Mouse (Mus musculus): ENCODE measurements around the gene Tmem240.
"Not testable (repeated sequence)": the region's sequence is repeated elsewhere in the genome, so short reads cannot be mapped to it uniquely, and the experiment has no call there.

Gene Tmem240

DNA sequence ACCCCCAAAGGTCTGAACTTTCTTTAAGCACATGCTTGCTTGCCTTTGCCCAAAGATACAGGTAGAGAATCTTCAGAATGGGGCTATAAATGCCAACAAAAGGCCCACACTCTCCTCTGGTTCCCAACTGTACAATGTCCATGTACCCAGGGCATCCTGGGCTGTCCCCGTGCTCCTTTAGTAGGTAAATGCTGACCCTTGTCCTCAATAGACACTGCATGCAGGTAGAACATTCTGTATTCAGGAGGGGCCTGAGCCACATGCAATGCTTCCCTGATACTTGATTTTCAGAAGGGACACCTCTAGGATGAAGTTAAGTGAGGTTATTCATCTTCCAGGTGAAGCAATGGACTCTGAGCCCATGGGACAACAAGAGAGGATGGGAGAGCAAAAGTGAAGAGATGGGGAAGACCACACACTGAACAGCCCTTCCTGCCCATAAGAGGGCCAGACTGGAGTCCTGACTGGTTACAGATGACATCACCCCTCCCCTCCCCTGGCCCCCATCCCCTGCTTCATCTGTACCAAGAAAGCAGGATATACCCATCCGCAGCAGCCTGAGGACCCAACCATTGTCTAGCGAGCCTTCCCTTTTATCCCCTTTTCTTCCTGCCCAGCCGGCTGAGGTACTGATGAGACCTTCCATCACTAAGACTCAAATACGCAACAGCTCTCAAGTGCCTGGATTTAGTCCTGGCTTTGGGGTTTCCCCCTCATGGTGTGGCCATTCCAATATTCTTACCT lies 38.9 kb downstream of the Tmem240 start:
- no peak for DNase-seq

DNA sequence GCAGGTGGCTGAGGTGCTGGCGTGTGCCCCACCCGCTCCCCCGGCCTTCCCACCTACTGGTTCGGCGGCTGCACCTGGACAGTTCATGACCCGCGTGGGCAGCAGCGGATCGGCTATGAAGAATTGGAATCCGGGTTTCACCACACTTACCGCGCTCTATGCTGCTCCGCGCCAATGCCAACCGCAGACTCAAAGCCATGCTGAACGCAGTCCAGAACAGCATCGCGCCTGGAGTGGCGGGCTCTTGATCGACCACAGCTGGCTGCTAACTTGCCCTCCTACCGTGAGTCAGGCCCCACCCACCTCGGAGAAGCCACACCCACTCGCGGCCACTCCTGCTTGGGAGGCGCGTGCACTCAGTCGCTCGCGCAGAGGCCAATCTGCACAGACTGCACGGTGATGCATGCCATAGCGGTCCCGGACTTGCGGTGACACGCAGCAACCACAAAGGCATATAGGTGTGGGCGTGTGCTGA lies 39.7 kb downstream of the Tmem240 start, which contains the start of gene Vwa1:
TSS of gene Vwa1 (minus strand) at position 419 of the 475 bp plus-strand sequence.
- DNase-seq: peak; percentile 86

DNA sequence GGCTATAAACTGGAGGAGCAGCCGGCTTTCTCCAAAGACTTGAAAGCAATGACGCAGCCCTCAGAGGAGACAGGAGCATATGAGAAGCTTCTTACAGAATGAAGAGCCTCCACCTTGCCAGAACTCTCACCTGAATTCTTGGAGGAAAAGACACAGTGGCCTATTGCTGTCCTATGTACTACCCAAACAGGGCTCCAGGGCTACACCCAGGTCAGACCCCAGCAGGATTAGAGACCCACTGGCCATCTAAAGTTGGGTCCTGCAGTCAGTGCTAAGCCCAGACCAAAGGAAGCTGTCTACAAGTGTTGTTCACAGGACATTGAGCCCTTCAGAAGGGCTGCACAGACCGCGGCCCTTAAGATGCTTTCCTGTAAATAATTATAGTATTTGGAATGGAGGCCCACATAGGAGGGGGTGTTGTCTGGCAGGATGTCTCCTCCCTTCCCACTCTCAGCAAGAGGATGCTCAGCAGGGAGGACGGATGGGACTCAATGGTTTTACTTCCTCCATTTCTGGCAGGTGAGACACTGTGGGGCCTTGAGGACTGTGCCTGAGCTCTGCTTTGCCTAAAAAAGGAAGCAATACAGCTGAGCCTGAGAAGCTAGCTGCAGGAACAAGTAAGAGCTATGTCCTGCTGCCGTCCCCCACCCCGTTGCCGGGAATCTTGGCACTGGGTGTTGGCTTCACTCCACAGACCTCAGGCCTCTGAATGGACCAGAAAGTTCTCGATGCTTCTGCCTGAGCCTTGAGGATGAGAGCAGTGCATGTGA lies 40.6 kb downstream of the Tmem240 start:
- DNase-seq: peak; percentile 58

DNA sequence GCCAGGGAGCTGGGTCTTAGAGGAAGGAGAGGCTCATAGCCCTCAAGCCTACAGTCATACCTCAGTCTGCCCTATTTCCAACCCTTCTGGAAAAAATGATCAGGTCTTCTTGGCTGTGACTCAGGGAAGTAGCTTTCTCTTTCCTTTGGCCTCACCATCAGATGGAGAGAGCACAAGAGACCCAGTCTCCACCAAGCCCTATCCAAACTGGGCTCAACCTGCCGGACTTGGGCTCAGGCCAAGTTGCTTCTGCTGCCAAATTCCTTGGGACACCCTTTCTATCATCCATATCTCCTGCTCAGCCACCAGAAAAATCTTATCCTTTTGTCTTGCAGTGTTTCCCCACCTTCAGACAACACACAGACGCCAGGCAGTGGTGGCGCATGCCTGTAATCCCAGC lies 41.3 kb downstream of the Tmem240 start:
- peak; percentile 72 for DNase-seq

DNA sequence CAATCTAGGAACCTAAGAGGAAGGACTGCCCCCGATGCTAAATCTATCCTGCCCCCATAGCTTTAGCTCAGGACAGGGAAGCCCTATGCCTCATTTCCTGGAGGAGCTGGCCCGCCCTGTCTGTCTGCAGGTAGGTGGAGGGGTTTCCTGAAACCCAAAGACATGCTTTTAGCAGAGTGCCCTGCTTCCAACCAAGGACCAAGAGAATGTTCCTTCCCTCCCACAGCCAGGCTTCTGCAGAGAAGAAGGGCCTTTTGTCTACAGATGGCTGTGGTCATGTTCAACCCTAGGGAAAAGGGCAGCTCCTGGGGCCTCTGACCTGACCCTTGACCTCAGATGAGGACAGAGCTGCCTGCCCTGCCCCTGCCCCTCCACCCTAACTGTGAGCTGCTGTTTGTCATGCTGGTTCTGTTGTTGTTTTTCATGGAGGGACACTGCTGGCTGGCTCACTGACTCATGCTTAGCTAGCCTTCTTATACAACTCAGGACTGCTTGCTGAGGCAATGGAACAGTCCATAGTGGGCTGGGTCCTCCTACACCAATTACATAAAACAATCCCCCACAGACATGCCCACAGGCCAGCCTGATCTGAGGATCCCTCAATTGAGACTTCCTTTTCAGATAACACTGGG lies 42.2 kb downstream of the Tmem240 start:
- DNase-seq: no peak

DNA sequence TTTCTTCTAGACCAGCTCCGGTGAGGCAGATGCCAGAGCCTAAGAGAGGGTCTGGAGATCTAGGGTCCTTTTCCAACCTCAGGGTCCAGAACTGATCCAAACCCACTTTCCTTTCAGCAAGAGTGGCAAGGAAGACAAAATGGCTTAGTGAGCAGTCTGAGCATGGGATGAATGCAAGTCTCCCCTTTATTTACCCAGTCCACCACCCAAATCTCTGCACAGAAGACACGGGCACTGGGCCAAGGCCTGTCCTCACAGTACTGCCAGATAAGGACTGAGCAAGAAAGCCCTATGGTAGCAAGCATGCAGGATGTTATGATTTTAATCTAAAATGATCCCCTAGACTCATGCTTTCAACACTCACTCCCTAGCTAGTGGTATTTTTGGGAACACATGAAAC lies 43.2 kb downstream of the Tmem240 start:
- DNase-seq: no peak

DNA sequence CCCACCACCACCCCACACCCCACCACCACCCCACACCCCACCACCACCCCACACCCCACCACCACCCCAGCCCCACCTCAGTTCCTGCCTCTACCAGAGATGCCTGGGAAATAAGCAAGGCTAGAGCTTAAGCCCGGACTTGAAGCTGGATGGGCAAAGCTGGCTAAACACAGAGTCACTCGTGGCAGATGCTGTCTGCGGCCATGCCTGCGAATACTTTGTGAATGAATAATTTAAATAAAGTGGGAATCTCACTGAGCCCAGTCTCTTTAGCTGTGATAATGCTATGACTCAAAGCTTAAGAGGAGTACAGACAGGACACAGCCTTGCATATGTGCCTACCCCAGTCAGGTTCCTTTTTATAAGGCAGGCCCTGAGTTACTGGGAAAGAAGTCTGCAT lies 44.9 kb downstream of the Tmem240 start:
- no peak for DNase-seq

DNA sequence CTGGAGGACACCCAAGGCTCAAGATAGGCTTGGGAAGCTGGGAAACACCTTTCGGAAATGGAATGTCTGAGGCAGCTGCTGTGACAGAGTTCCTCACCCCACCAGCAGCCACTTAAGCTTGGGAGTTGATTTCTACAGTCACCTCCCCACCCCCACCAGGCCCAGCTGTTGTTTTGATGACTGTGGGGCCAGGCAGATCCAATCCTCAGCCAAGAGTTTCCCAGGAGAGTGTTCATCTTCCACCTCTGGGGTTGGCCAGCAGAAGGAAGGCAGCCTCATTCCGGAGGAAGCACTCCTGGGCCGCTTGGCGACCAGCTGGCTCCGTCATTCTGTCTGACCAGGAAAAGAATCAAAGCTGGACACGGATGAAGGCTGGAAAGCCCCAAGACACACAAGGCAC lies 46.3 kb downstream of the Tmem240 start:
- DNase-seq: no peak

DNA sequence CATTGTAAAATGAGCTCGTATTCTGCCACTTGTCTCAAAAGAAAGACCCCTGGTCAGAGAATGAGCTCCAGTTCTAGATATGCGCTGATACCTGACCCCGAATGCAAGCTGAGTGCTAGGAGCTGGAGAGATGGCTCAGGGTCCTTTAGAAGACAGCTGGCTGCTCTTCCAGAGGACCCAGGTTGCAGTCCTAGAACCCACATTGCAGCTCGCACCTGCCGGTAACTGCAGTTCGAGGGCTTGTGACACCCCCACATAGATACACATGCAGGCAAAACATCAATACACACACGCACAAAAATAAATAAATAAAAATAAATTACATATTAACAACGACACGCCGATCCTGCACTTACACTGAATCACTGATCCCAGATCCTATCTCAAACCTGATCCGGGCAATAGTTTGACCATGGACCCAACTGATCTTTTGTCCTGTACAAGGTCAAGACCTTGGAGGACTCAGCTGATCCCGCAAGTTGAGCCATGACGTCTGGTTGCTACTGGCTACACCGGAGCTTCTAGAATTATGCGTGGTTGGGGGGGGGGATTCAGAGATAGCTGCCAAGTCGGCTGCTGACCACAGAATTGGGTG lies 49.0 kb downstream of the Tmem240 start:
- no peak for DNase-seq

DNA sequence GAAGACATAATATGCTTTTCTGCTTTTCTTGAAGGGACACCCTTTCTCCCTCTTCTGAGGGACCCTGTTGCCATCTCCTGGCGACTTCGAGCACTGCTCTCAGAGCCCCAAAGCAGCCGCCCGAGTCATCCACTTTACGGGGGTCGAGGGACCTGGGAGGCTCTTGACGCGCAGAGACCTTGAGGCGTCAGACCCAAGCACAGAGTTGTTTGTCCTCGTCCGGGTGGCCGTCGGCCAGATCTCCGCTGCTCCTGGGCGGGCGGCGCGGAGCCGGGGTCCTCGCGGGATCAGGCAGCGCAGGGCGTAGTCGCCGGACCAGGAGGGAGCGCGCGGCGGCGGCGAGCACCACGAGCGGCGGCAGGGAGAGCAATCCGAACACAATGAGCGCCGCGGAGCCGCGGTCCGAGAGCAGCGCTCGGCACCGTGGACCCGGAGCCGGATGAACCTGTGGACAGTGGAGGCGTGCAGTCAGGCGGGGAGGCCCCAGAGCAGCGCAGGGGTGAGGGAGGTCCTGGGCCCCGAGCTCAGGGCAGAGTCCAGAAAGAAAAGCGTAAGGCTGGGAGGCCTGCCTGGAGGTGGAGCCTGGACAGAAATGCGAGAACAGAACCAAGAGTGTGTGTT lies 49.6 kb downstream of the Tmem240 start:
- DNase-seq: peak; percentile 74

DNA sequence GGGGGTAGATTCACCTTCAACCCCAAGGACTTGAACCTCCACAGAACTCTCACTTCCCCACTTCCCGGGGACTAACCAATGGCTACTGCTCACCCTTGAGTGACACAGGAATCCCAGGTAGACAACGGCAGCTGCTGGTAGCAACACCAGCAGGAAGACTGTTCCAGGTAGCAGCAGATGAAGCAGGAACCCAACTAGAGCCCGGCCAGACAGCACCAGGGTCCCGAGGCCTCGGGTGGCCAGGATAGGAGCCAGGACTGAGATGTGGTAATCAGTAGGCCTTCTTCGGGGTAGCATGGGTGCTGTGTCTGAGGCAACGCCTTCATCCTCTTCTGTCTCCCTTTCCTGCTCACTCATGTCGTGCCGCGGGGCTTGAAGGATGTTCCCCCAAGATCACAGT lies 50.6 kb downstream of the Tmem240 start:
- DNase-seq: no peak

DNA sequence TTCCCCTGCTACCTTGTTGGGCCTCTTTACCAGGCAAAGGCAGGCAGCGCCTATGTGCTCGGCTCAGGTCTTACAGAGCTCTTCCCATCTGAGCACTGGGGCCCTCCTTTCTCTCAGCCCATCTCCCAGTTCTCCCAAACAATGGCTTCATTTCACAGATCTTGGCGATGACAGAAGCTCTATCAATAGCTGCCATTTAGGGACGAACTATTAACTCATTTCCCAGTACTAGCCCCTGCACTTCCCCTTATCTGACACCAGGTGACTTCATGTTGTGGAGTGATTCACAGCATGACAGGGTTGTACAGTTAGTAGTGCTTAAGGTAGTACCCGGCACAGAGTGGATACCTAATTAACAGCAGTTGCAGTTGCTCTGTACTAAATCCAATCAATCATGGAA lies 51.2 kb downstream of the Tmem240 start, which contains the start of gene Tmem88b:
TSS of gene Tmem88b (minus strand) at position 56 of the 400 bp plus-strand sequence.
- DNase-seq: no peak

DNA sequence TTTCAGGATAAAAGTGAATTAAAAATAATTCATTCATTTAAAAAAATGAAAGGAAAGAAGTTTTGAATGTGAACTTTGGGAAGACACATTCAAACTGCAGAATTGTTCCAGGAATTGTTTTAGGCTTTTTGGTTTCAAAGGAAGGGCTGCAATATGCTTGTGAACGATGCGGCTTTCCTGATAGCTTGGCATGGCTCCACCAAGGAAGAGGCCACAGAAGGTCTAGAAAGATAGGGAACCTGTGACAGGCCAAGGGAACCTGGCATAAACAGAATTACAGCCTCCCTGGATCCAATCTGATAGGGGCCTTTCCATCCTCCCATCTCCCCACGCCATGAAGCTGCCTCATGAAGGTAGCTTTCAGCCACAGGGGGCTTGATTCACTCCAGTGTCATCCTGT lies 53.7 kb downstream of the Tmem240 start:
- no peak for DNase-seq

DNA sequence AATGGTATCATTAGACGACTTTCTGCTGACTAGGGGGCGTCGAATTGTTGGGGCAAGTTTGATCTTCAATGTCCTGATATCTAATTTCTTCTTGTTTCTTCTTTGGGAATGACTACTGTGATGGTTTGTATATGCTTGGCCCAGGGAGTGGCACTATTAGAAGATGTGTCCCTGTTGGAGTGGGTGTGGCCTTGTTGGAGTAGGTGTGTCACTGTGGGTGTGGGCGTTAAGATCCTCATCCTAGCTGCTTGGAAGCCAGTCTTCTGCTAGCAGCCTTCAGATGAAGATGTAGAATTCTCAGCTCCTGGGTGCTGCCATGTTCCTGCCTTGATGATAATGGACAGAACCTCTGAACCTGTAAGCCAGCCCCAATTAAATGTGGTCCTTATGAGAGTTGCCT lies 54.2 kb downstream of the Tmem240 start:
- not testable (repeated sequence) for DNase-seq

DNA sequence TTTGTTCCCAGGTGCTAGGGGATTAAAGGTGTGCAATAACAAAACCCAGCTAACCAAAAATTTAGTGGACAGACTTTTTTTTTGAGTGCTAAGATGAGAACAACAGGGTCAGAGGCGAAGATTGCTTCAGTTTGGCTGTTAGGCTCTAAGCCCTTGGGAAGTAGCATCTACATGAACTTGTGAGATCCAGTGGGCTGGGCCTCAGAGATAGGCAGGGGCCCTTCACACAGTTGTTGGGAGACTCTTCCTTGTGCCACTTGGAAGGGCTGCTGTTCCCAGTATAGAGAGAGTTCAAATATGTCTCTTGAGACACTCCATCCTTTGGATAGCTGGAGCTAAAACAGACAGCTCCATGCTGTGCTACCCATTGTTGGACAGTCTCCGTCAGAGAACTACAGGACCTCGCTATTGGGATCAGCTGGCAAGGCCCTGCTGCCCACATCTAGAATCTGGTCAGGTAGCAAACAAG lies 55.5 kb downstream of the Tmem240 start, which contains the start of gene Ankrd65:
TSS of gene Ankrd65 (plus strand) at position 419 of the 469 bp plus-strand sequence.
- no peak for DNase-seq

All from cerebellum, adult 11 months (tissue).